Mouse (Mus musculus) right cerebral cortex, postnatal 14 days (tissue): ENCODE data around the gene Dram1.
"Not testable (repeated sequence)": the region's sequence is repeated elsewhere in the genome, so short reads cannot be mapped to it uniquely, and the experiment has no call there.

Source experiments
- DNase-seq: peaks from one replicate; pipeline ENCODE4 v3.0.0; 2022

Dram1 gene

GRCm38 (mm10) chr10:88385290-88385689, 6.4 kb upstream of the Dram1 start:
- DNase-seq, result no peak

- DNase-seq, result no peak
Measured at GRCm38 (mm10) chr10:88384081-88384480, 5.2 kb upstream of the Dram1 start.

- DNase-seq, result no peak
Measured at GRCm38 (mm10) chr10:88383479-88383878, 4.6 kb upstream of the Dram1 start.

GRCm38 (mm10) chr10:88382009-88382408, 3.1 kb upstream of the Dram1 start:
- DNase-seq, result no peak

GRCm38 (mm10) chr10:88381286-88381685, 2.4 kb upstream of the Dram1 start:
- DNase-seq, result no peak

GRCm38 (mm10) chr10:88380430-88381060, 1.7 kb upstream of the Dram1 start:
- DNase-seq, result no peak

GRCm38 (mm10) chr10:88380002-88380401, 1.1 kb upstream of the Dram1 start:
- DNase-seq, result peak; percentile 14

GRCm38 (mm10) chr10:88377666-88378065, 1.2 kb downstream of the Dram1 start:
- DNase-seq, result no peak

- peak; percentile 90 for DNase-seq
Measured at GRCm38 (mm10) chr10:88376770-88377169, 2.1 kb downstream of the Dram1 start.

GRCm38 (mm10) chr10:88374984-88375383, 3.9 kb downstream of the Dram1 start:
- DNase-seq, result no peak

GRCm38 (mm10) chr10:88372945-88373344, 5.9 kb downstream of the Dram1 start:
- DNase-seq, result not testable (repeated sequence)

- DNase-seq, result no peak
Measured at GRCm38 (mm10) chr10:88372436-88372835, 6.4 kb downstream of the Dram1 start.

- DNase-seq, result peak; percentile 24
Measured at GRCm38 (mm10) chr10:88371793-88372192, 7.1 kb downstream of the Dram1 start.

- DNase-seq, result no peak
Measured at GRCm38 (mm10) chr10:88369233-88369632, 9.6 kb downstream of the Dram1 start.

GRCm38 (mm10) chr10:88364221-88364620, 14.7 kb downstream of the Dram1 start:
- DNase-seq, result no peak

GRCm38 (mm10) chr10:88362218-88362617, 16.7 kb downstream of the Dram1 start:
- no peak for DNase-seq

- DNase-seq, result peak; percentile 68
Measured at GRCm38 (mm10) chr10:88356983-88357559, 21.8 kb downstream of the Dram1 start.

GRCm38 (mm10) chr10:88356114-88356982, 22.5 kb downstream of the Dram1 start:
- no peak for DNase-seq

- no peak for DNase-seq
Measured at GRCm38 (mm10) chr10:88354599-88354998, 24.3 kb downstream of the Dram1 start.

- DNase-seq, result no peak
Measured at GRCm38 (mm10) chr10:88352549-88352948, 26.3 kb downstream of the Dram1 start.

- DNase-seq, result no peak
Measured at GRCm38 (mm10) chr10:88351411-88352103, 27.3 kb downstream of the Dram1 start.

GRCm38 (mm10) chr10:88350687-88351086, 28.2 kb downstream of the Dram1 start:
- no peak for DNase-seq

GRCm38 (mm10) chr10:88349800-88350199, 29.1 kb downstream of the Dram1 start:
- no peak for DNase-seq
